Mouse (Mus musculus): ENCODE results near the gene Lmna. TPM values are rescaled to one million over a fixed set of nuclear protein-coding genes. Genes with fewer than 3 reads are reported as not detected.

Gene Lmna
- polyA plus RNA-seq, 1 experiment from 2014 or later, result 51.6 TPM

DNA sequence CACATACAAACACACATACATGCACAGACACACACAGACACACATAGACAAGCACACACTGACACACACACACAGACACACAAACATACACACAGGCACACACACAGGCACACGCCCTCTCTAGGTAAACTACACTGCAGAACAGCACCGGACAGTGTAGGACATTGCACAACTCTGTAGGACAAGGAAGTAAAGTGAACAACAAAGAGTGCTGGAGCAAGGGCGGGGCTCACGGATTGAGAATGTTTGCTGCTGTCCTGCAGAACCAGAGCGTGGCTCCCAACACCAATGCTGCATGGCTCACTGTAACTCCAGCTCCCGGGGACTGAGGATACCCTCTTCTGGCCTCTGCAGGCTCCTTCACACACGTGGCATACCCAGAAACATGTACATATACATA lies 66.9 kb downstream of the Lmna start:
- Histone ChIP-seq H3K27me3 (replicated peaks) (no peaks in the 10 kb centered on the region), H3K9me3 (no peaks in the 10 kb centered on the region), H3K4me1 (peaks cover 3% of the 10 kb centered on the region; the same call in 1 of the 2 replicates), H3K4me3 (no peak overlapping the region), H3K27ac (no peak overlapping the region), H3K36me3 (replicated peaks) (peaks cover 40% of the 10 kb centered on the region; the same call in 1 of the 2 replicates), H3K9ac (no peak overlapping the region), H3K4me2 (no peak overlapping the region)
- 74% methylated on average over 7 of the region's 7 CpGs for WGBS
- ATAC-seq (replicated peaks), result no peak

DNA sequence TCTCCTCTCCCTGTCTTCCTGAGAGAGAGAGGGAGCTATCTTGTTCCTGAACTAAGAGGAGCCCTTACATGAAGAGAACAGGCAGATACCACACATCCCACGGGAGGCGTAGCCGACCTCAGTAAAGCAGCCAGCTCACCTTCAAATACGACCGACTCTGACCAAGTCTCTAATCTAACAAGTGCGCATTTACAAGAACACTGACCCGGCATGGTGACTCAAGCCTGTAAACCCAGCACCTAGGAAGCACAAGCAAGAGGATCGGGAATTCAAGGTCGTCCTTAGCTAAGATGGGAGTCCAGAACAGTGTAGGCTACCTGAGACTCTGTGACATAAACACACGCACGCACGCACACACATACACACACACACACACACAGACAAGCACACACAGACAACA lies 67.3 kb downstream of the Lmna start:
- Histone ChIP-seq H3K27ac (no peak overlapping the region), H3K9me3 (no peaks in the 10 kb centered on the region), H3K27me3 (replicated peaks) (no peaks in the 10 kb centered on the region), H3K36me3 (replicated peaks) (peaks cover 40% of the 10 kb centered on the region; the same call in 1 of the 2 replicates), H3K9ac (no peak overlapping the region), H3K4me1 (peaks cover 3% of the 10 kb centered on the region; the same call in 1 of the 2 replicates), H3K4me2 (no peak overlapping the region), H3K4me3 (no peak overlapping the region)
- ATAC-seq (replicated peaks), result no peak
- 86% methylated on average over 12 of the region's 12 CpGs for WGBS

DNA sequence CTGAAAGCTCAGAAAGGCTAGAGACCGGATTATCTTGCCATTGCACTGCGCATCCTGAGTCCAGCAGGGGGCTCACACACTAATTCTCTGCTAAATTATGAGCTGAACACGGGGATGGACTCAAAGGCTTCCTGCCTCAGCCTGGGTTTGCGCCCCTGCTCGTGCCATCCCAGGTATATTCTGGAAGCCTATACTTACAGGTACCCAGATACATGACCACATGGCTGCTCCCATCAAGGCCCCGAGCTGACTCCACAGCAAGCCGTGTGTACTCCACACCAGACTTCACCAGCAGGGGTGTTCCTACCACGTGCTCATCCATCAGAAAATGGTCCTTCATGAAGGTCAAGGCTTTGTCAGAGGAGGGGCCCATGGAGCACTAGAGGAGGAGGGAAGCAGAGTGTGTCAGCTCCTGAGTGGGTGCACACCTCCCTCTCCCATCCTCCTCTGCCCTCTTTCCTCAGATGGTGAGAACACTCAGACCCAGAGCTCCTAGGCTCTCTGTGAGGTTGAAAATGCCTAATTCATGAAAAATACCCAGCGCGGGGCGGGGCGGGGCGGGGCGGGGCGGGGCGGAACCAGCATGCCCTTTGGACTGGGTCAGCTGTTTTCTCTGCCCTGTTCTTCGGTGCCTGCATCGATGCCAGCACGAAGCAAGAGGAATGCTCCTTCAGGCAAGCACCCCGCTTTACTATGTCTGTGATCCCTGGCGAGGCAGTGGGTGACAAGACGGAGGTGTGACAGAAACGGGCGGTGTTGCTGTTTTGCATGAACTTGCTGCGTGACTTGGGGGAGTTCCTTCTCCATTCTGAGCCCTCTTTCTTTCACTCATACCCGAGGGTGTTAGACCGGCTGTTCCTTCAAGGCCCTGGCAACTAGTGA lies 69.0 kb downstream of the Lmna start:
- 0 out of 2 replicates have a peak overlapping the region, but pooled peaks have one; percentile 13 for H3K4me2 ChIP-seq
- no peak overlapping the region for H3K9ac ChIP-seq
- no peaks in the 10 kb centered on the region for H3K27me3 ChIP-seq (replicated peaks)
- H3K4me1 ChIP-seq, result peaks cover 5% of the 10 kb centered on the region; the same call in 1 of the 2 replicates
- H3K36me3 ChIP-seq (replicated peaks), result peaks cover 41% of the 10 kb centered on the region; the same call in 1 of the 2 replicates
- 27% methylated on average over 26 of the region's 27 CpGs for WGBS
- peak; percentile 32; the same call in 1 of the 2 replicates for ATAC-seq (replicated peaks)
- H3K4me3 ChIP-seq, result no peak overlapping the region
- no peaks in the 10 kb centered on the region for H3K9me3 ChIP-seq
- H3K27ac ChIP-seq, result no peak overlapping the region

DNA sequence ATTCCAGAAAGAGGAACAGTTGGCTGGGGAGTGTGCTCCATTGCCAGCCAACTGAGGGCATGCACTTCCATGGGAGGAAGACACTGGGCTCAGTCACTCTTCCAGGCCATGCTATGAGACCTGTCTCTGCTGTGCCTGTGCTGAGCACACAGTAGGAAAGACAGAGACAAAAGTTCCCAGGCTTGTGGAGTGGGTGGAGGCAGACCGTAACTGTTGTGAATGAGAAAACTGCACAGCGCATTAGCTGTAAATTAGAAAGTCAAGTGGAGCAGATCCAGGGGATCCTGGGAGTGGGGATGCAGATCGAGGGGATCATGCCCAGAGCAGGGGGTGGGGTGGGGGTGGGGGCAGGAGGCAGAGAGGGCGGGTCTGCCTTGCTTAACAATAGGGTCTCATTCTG lies 70.2 kb downstream of the Lmna start:
- Histone ChIP-seq H3K4me2 (no peak overlapping the region), H3K9ac (no peak overlapping the region), H3K27me3 (replicated peaks) (no peaks in the 10 kb centered on the region), H3K9me3 (no peaks in the 10 kb centered on the region), H3K4me1 (peaks cover 5% of the 10 kb centered on the region; the same call in 1 of the 2 replicates), H3K4me3 (no peak overlapping the region), H3K27ac (no peak overlapping the region), H3K36me3 (replicated peaks) (peaks cover 37% of the 10 kb centered on the region; the same call in 1 of the 2 replicates)
- ATAC-seq (replicated peaks), result no peak
- whole genome bisulfite sequencing, result 45% methylated on average over 4 of the region's 4 CpGs

DNA sequence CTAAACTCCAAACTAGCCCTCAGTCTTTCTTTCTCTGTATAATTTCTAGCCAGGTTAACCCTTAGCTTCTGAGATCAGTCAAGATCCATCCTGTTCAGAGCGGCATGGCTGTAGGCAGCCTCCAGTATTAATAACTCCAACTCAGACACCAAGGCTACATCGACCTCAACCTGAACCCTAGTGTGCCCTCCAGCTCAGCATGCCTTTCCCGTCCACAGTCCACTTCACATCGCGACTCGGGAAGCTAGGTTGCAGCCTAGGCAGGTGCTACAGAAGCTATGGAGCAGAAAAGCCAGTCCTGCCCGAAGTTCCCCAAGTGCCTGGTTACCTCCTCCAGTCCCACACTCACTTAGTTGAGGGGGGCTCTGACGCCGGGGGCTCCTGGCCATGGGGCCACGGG lies 72.3 kb downstream of the Lmna start:
- no peak overlapping the region for H3K27ac ChIP-seq
- no peak for ATAC-seq (replicated peaks)
- H3K36me3 ChIP-seq (replicated peaks), result peaks cover 27% of the 10 kb centered on the region; the same call in 1 of the 2 replicates
- H3K9me3 ChIP-seq, result no peaks in the 10 kb centered on the region
- H3K4me3 ChIP-seq, result no peak overlapping the region
- H3K4me1 ChIP-seq, result peaks cover 5% of the 10 kb centered on the region; the same call in 1 of the 2 replicates
- no peaks in the 10 kb centered on the region for H3K27me3 ChIP-seq (replicated peaks)
- H3K4me2 ChIP-seq, result no peak overlapping the region
- WGBS, result 79% methylated on average over 10 of the region's 10 CpGs
- H3K9ac ChIP-seq, result no peak overlapping the region

DNA sequence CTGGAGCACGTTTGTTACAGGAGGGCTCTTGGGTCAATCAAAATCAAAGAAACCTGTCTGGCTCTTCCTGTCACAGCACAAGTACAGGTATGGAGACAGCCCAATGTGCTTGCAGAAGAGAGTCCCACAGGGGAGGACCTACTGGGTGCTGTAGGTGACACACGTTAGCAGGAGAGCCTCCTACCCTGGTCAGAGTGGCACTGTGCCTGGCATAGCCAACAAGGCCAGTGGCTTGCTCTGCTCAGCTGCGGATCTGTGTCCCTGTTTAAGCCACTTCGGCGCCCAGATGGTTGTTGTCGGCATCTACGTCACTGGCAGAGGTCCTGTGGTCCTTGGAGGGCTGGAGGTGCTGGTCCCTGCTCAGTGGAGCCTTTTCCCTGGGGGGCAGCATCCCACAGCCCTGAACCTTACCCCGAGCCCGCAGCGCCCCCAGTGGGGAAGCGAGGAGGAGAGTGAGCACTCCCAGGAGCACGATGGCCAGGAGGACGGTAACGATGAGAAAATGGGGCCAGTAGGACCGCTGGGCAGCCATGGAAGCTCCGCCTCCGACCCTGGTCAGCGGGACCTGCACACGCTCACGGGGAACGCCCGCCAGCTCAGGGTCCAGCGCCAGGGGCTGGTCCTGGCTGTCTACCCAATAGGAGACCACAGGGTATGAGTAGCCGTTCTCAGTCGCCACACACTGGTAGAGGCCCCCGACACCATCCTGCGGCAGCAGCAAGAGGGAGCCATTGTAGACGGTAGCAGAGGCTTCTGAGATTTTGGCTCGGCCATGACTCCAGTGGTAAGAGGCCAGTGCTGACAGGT lies 73.2 kb downstream of the Lmna start:
- Histone ChIP-seq H3K4me2 (peak overlapping the region; percentile 35), H3K27ac (no peak overlapping the region), H3K9me3 (no peaks in the 10 kb centered on the region), H3K4me1 (peaks cover 5% of the 10 kb centered on the region; the same call in 1 of the 2 replicates), H3K27me3 (replicated peaks) (no peaks in the 10 kb centered on the region), H3K4me3 (no peak overlapping the region; the same call in 1 of the 2 replicates), H3K9ac (no peak overlapping the region), H3K36me3 (replicated peaks) (peaks cover 24% of the 10 kb centered on the region; the same call in 1 of the 2 replicates)
- ATAC-seq (replicated peaks), result peak; percentile 76; the same call in 1 of the 2 replicates
- WGBS, result 15% methylated on average over 29 of the region's 29 CpGs

DNA sequence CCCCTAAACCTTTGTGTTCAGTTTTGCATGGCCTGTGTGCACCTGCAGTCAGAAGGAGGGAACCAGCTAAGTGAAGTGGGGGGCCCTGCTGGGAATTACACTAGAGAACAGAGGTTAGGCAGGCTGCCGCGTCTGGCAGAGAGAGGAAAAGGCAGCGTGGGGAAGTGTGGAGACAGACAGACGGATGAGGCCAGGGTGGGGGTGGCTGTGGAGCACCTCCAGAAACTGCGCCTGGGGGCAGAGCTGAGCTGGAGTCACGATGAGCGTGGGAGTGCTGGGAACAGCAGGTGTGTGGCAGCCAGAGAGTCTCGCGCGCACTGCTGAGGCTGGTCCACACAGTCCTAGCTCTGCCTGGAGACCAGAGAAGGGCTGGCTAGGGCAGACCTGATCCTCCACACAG lies 74.2 kb downstream of the Lmna start:
- H3K27ac ChIP-seq, result no peak overlapping the region
- no peak overlapping the region for H3K9ac ChIP-seq
- H3K9me3 ChIP-seq, result no peaks in the 10 kb centered on the region
- H3K4me3 ChIP-seq, result no peak overlapping the region
- H3K4me1 ChIP-seq, result peaks cover 3% of the 10 kb centered on the region; the same call in 1 of the 2 replicates
- WGBS, result 61% methylated on average over 10 of the region's 10 CpGs
- no peaks in the 10 kb centered on the region for H3K27me3 ChIP-seq (replicated peaks)
- peaks cover 24% of the 10 kb centered on the region; the same call in 1 of the 2 replicates for H3K36me3 ChIP-seq (replicated peaks)
- H3K4me2 ChIP-seq, result no peak overlapping the region
- ATAC-seq (replicated peaks), result no peak

MicroRNAs within 50 kb of the gene (microRNA counts, 519-probe panel; counts per million panel counts)
- microRNA mmu-miR-1905, result not detected

Small RNAs within 50 kb of the gene (microRNA-seq; reads per million reads assigned to microRNA genes)
- gene Mir1905, result not detected
- 0.55 reads per million for gene Mir7011

Other genes starting within 250 kb of the Lmna start
- gene Gm38392, start 222.7 kb downstream of the Lmna start, polyA plus RNA-seq (2015; fragmentation: Nextera tagmentation; extraction: Ambion mirVana), result not detected in 2 replicates
- gene Tsacc, start 213.0 kb downstream of the Lmna start, polyA plus RNA-seq (2015; fragmentation: Nextera tagmentation; extraction: Ambion mirVana), result 8.7 and 9.9 TPM in 2 replicates
- 442 and 444 TPM in 2 replicates for gene Cct3, start 212.8 kb downstream of the Lmna start, polyA plus RNA-seq (2015; fragmentation: Nextera tagmentation; extraction: Ambion mirVana)
- gene Glmp, start 184.9 kb downstream of the Lmna start, polyA plus RNA-seq (2015; fragmentation: Nextera tagmentation; extraction: Ambion mirVana), result 106 and 107 TPM in 2 replicates
- gene Tmem79, start 173.8 kb downstream of the Lmna start, polyA plus RNA-seq (2015; fragmentation: Nextera tagmentation; extraction: Ambion mirVana), result 1.1 and 1.6 TPM in 2 replicates
- 73.2 and 74.9 TPM in 2 replicates for gene Smg5, start 173.7 kb downstream of the Lmna start, polyA plus RNA-seq (2015; fragmentation: Nextera tagmentation; extraction: Ambion mirVana)
- gene Paqr6, start 145.4 kb downstream of the Lmna start, polyA plus RNA-seq (2015; fragmentation: Nextera tagmentation; extraction: Ambion mirVana), result 1.1 and 1.8 TPM in 2 replicates
- gene Bglap3, start 137.2 kb downstream of the Lmna start, polyA plus RNA-seq (2015; fragmentation: Nextera tagmentation; extraction: Ambion mirVana), result not detected in 2 replicates
- not detected in 2 replicates for gene Bglap2, start 131.3 kb downstream of the Lmna start, polyA plus RNA-seq (2015; fragmentation: Nextera tagmentation; extraction: Ambion mirVana)
- gene Bglap, start 125.5 kb downstream of the Lmna start, polyA plus RNA-seq (2015; fragmentation: Nextera tagmentation; extraction: Ambion mirVana), result 0.50 TPM in 1 of 2 replicates, not detected in the other
- gene Pmf1, start 99.6 kb downstream of the Lmna start, polyA plus RNA-seq (2015; fragmentation: Nextera tagmentation; extraction: Ambion mirVana), result 23.6 and 26.7 TPM in 2 replicates
- 39.6 and 41.2 TPM in 2 replicates for gene Slc25a44, start 84.8 kb downstream of the Lmna start, polyA plus RNA-seq (2015; fragmentation: Nextera tagmentation; extraction: Ambion mirVana)
- 39.1 and 39.3 TPM in 2 replicates for gene Sema4a, start 48.8 kb downstream of the Lmna start, polyA plus RNA-seq (2015; fragmentation: Nextera tagmentation; extraction: Ambion mirVana)
- gene Mex3a, start 22.4 kb upstream of the Lmna start, polyA plus RNA-seq (2015; fragmentation: Nextera tagmentation; extraction: Ambion mirVana), result 37.0 and 37.7 TPM in 2 replicates
- 0.41 and 1.3 TPM in 2 replicates for gene Rab25, start 38.3 kb upstream of the Lmna start, polyA plus RNA-seq (2015; fragmentation: Nextera tagmentation; extraction: Ambion mirVana)
- 206 and 232 TPM in 2 replicates for gene Lamtor2, start 43.1 kb upstream of the Lmna start, polyA plus RNA-seq (2015; fragmentation: Nextera tagmentation; extraction: Ambion mirVana)
- gene Ubqln4, start 43.8 kb upstream of the Lmna start, polyA plus RNA-seq (2015; fragmentation: Nextera tagmentation; extraction: Ambion mirVana), result 45.9 and 48.0 TPM in 2 replicates
- 133 and 143 TPM in 2 replicates for gene Ssr2, start 65.9 kb upstream of the Lmna start, polyA plus RNA-seq (2015; fragmentation: Nextera tagmentation; extraction: Ambion mirVana)
- 138 and 145 TPM in 2 replicates for gene Arhgef2, start 96.0 kb upstream of the Lmna start, polyA plus RNA-seq (2015; fragmentation: Nextera tagmentation; extraction: Ambion mirVana)
- gene Rxfp4, start 143.2 kb upstream of the Lmna start, polyA plus RNA-seq (2015; fragmentation: Nextera tagmentation; extraction: Ambion mirVana), result not detected in 2 replicates
- gene Khdc4, start 175.8 kb upstream of the Lmna start, polyA plus RNA-seq (2015; fragmentation: Nextera tagmentation; extraction: Ambion mirVana), result 88.9 and 92.9 TPM in 2 replicates
- 62.0 and 64.0 TPM in 2 replicates for gene Rit1, start 206.9 kb upstream of the Lmna start, polyA plus RNA-seq (2015; fragmentation: Nextera tagmentation; extraction: Ambion mirVana)

Measured in midbrain, embryonic 15.5 days (tissue).